Mouse (Mus musculus): ENCODE results near the gene D7Ertd443e.

D7Ertd443e gene

GRCm38 (mm10) chr7:134289126-134289525, 96.3 kb downstream of the D7Ertd443e start:
- DNase-seq (ENCODE audit: low read depth, low spot score): no peak

GRCm38 (mm10) chr7:134287570-134288222, 97.8 kb downstream of the D7Ertd443e start:
- DNase-seq (ENCODE audit: low read depth, low spot score): no peak

- DNase-seq (ENCODE audit: low read depth, low spot score): no peak
These were observed 112.5 kb downstream of the D7Ertd443e start for GRCm38 (mm10) chr7:134272956-134273355.

GRCm38 (mm10) chr7:134272421-134272820, 113.0 kb downstream of the D7Ertd443e start:
- DNase-seq (ENCODE audit: low read depth, low spot score): no peak

- no peak for DNase-seq (ENCODE audit: low read depth, low spot score)
These were observed 119.7 kb downstream of the D7Ertd443e start for GRCm38 (mm10) chr7:134265783-134266182.

GRCm38 (mm10) chr7:134263146-134263906, 122.1 kb downstream of the D7Ertd443e start:
- peak; percentile 56 for DNase-seq (ENCODE audit: low read depth, low spot score)

GRCm38 (mm10) chr7:134261003-134261701, 124.3 kb downstream of the D7Ertd443e start:
- no peak for DNase-seq (ENCODE audit: low read depth, low spot score)

- DNase-seq (ENCODE audit: low read depth, low spot score): no peak
These were observed 135.1 kb downstream of the D7Ertd443e start for GRCm38 (mm10) chr7:134250273-134250870.

- no peak for DNase-seq (ENCODE audit: low read depth, low spot score)
These were observed 137.4 kb downstream of the D7Ertd443e start for GRCm38 (mm10) chr7:134248041-134248440.

- no peak for DNase-seq (ENCODE audit: low read depth, low spot score)
These were observed 138.8 kb downstream of the D7Ertd443e start for GRCm38 (mm10) chr7:134246624-134247023.

- DNase-seq (ENCODE audit: low read depth, low spot score): no peak
These were observed 142.7 kb downstream of the D7Ertd443e start for GRCm38 (mm10) chr7:134242773-134243172.

GRCm38 (mm10) chr7:134241212-134241611, 144.2 kb downstream of the D7Ertd443e start:
- no peak for DNase-seq (ENCODE audit: low read depth, low spot score)

- no peak for DNase-seq (ENCODE audit: low read depth, low spot score)
These were observed 144.9 kb downstream of the D7Ertd443e start for GRCm38 (mm10) chr7:134240579-134240978.

- no peak for DNase-seq (ENCODE audit: low read depth, low spot score)
These were observed 146.6 kb downstream of the D7Ertd443e start for GRCm38 (mm10) chr7:134238863-134239262.

GRCm38 (mm10) chr7:134237356-134237755, 148.1 kb downstream of the D7Ertd443e start:
- no peak for DNase-seq (ENCODE audit: low read depth, low spot score)

- no peak for DNase-seq (ENCODE audit: low read depth, low spot score)
These were observed 148.7 kb downstream of the D7Ertd443e start for GRCm38 (mm10) chr7:134236727-134237126.

- DNase-seq (ENCODE audit: low read depth, low spot score): no peak
These were observed 149.9 kb downstream of the D7Ertd443e start for GRCm38 (mm10) chr7:134235552-134235951.

- no peak for DNase-seq (ENCODE audit: low read depth, low spot score)
These were observed 153.8 kb downstream of the D7Ertd443e start, which contains the start of gene Adam12 for GRCm38 (mm10) chr7:134231378-134232346. Gene Adam12, minus strand, starts transcription at chr7:134232146.

- DNase-seq (ENCODE audit: low read depth, low spot score): no peak
These were observed 154.8 kb downstream of the D7Ertd443e start for GRCm38 (mm10) chr7:134230708-134231107.

- no peak for DNase-seq (ENCODE audit: low read depth, low spot score)
These were observed 155.6 kb downstream of the D7Ertd443e start for GRCm38 (mm10) chr7:134229899-134230298.
